Mouse (Mus musculus) limb, embryonic 14.5 days (tissue): ENCODE results near the gene Epn1. TPM values are rescaled to one million over a fixed set of nuclear protein-coding genes. Genes with fewer than 3 reads are reported as not detected.

Experiments
- ATAC-seq: fragments of 200-750 bp; cut with Nextera tagmentation; 2 replicates; pipeline ENCODE4 v1.8.0; 2017; ENCODE audit warnings: low read depth, moderate number of reproducible peaks, moderate TSS enrichment; ENCODE audit not compliant: low FRiP score
- DNase-seq: peaks from one replicate; pipeline ENCODE4 v3.0.0-alpha.2; 2015; ENCODE audit warnings: low spot score
- H3K27ac ChIP-seq: fragments of 300-500 bp; sonication (generic); replicated peaks from 2 replicates; pipeline ENCODE4 v1.5.1; 2014; ENCODE audit warnings: low read depth, mild to moderate bottlenecking, low read length, moderate library complexity, mixed read lengths
- H3K27me3 ChIP-seq: fragments of 300-500 bp; sonication (generic); 2 replicates; pipeline ENCODE4 v1.6.1; 2014; ENCODE audit warnings: low read length, mixed read lengths; ENCODE audit not compliant: control insufficient read depth, insufficient read depth
- H3K36me3 ChIP-seq: fragments of 300-500 bp; sonication (generic); 2 replicates; pipeline ENCODE4 v1.6.1; 2014; ENCODE audit warnings: mild to moderate bottlenecking, low read length, moderate library complexity, mixed read lengths; ENCODE audit not compliant: control insufficient read depth, insufficient read depth
- H3K4me1 ChIP-seq: fragments of 300-500 bp; sonication (generic); 2 replicates; pipeline ENCODE4 v1.6.1; 2014; ENCODE audit warnings: antibody characterized with exemption, low read length, mixed read lengths; ENCODE audit not compliant: control insufficient read depth, insufficient read depth
- H3K4me2 ChIP-seq: fragments of 300-500 bp; sonication (generic); replicated peaks from 2 replicates; pipeline ENCODE4 v1.6.1; 2014; ENCODE audit warnings: low read depth, mild to moderate bottlenecking, low read length, moderate library complexity; ENCODE audit not compliant: severe bottlenecking
- H3K4me3 ChIP-seq: fragments of 300-500 bp; sonication (generic); replicated peaks from 2 replicates; pipeline ENCODE4 v1.5.1; 2014; ENCODE audit warnings: low read length
- H3K9ac ChIP-seq: fragments of 300-500 bp; sonication (generic); 2 replicates; pipeline ENCODE4 v1.6.1; 2014; ENCODE audit warnings: mild to moderate bottlenecking, low read depth, low read length, moderate library complexity; ENCODE audit not compliant: severe bottlenecking
- H3K9me3 ChIP-seq: fragments of 300-500 bp; sonication (generic); 2 replicates; pipeline ENCODE4 v1.6.1; 2016; ENCODE audit warnings: low read length; ENCODE audit not compliant: control insufficient read depth
- POLR2A ChIP-seq: fragments of 200-500 bp; IDR thresholded peaks from 2 replicates; pipeline ENCODE4 v1.8.0; 2012; ENCODE audit warnings: inconsistent platforms, mild to moderate bottlenecking, moderate library complexity, borderline replicate concordance; ENCODE audit not compliant: insufficient read depth, insufficient read length; ENCODE audit errors: extremely low read depth
- whole genome bisulfite sequencing: fragments of 180-500 bp; shearing (Covaris S2); extraction: QIAGEN DNeasy Blood & Tissue Kit; methylation state at CpG from one replicate; pipeline ENCODE4 v1.1.7; 2014; 5-methylcytosine and 5-hydroxymethylcytosine counted together
- polyA plus RNA-seq, 2 experiments: library from polyadenylated mRNA; depleted of rRNA in 1 of 2; stranded (reverse) in 1 of 2; unstranded in 1 of 2; fragments of >200 nt; fragmentation: Nextera tagmentation in 1 of 2; extraction: Ambion mirVana in 1 of 2; gene quantifications; 2 replicates each; pipeline versions ENCODE4 v1.2.1 to v1.2.3; 2012 to 2014

Epn1 gene
- polyA plus RNA-seq, 2 experiments: 69.1 to 119 TPM

GRCm38 (mm10) chr7:5092831-5093510 is 12.9 kb downstream of the Epn1 start:
- Histone ChIP-seq H3K36me3 (peaks cover 88% of the 10 kb centered on the region), H3K9ac (no peak overlapping the region), H3K27ac (no peak overlapping the region), H3K9me3 (no peaks in the 10 kb centered on the region), H3K4me3 (no peak overlapping the region), H3K27me3 (no peaks in the 10 kb centered on the region), H3K4me2 (no peak overlapping the region), H3K4me1 (no peaks in the 10 kb centered on the region)
- 87% methylated on average over 21 of the region's 21 CpGs for WGBS
- no peak for ATAC-seq
- no peak for DNase-seq
- TF ChIP-seq POLR2A: no peak

GRCm38 (mm10) chr7:5098769-5099168 is 18.7 kb downstream of the Epn1 start:
- 99% methylated on average over 5 of the region's 5 CpGs for WGBS
- Histone ChIP-seq H3K4me3 (no peak overlapping the region), H3K4me2 (no peak overlapping the region), H3K27ac (no peak overlapping the region), H3K4me1 (no peaks in the 10 kb centered on the region), H3K9me3 (no peaks in the 10 kb centered on the region), H3K27me3 (no peaks in the 10 kb centered on the region), H3K9ac (no peak overlapping the region), H3K36me3 (peaks cover 54% of the 10 kb centered on the region)
- TF ChIP-seq POLR2A: no peak
- DNase-seq (no peak), ATAC-seq (no peak)

GRCm38 (mm10) chr7:5099796-5100195 is 19.8 kb downstream of the Epn1 start:
- no peak overlapping the region for H3K4me3 ChIP-seq
- H3K27me3 ChIP-seq: no peaks in the 10 kb centered on the region
- no peaks in the 10 kb centered on the region for H3K9me3 ChIP-seq
- no peak overlapping the region for H3K9ac ChIP-seq
- no peaks in the 10 kb centered on the region for H3K4me1 ChIP-seq
- H3K36me3 ChIP-seq: peaks cover 44% of the 10 kb centered on the region
- TF ChIP-seq POLR2A: no peak
- no peak overlapping the region for H3K27ac ChIP-seq
- no peak for DNase-seq
- no peak overlapping the region for H3K4me2 ChIP-seq
- WGBS: 70% methylated on average over 3 of the region's 3 CpGs
- ATAC-seq: no peak

GRCm38 (mm10) chr7:5101066-5101663 is 21.1 kb downstream of the Epn1 start:
- H3K27ac ChIP-seq: no peak overlapping the region
- no peak for TF ChIP-seq POLR2A
- H3K9ac ChIP-seq: no peak overlapping the region

GRCm38 (mm10) chr7:5102564-5102963 is 22.5 kb downstream of the Epn1 start:
- WGBS: 87% methylated on average over 2 of the region's 2 CpGs
- no peak for TF ChIP-seq POLR2A
- Histone ChIP-seq H3K9me3 (no peaks in the 10 kb centered on the region), H3K27ac (no peak overlapping the region), H3K36me3 (peaks cover 16% of the 10 kb centered on the region), H3K4me2 (no peak overlapping the region), H3K4me3 (no peak overlapping the region), H3K9ac (no peak overlapping the region), H3K4me1 (no peaks in the 10 kb centered on the region), H3K27me3 (no peaks in the 10 kb centered on the region)
- ATAC-seq (no peak), DNase-seq (no peak)

More at GRCm38 (mm10) chr7:5101066-5101663, 21.1 kb downstream of the Epn1 start:
- H3K9me3 ChIP-seq: no peaks in the 10 kb centered on the region
- ATAC-seq: no peak; the same call in 1 of the 2 replicates
- peaks cover 30% of the 10 kb centered on the region for H3K36me3 ChIP-seq
- no peaks in the 10 kb centered on the region for H3K4me1 ChIP-seq
- WGBS: 93% methylated on average over 10 of the region's 10 CpGs
- H3K4me3 ChIP-seq: no peak overlapping the region
- no peak overlapping the region for H3K4me2 ChIP-seq
- H3K27me3 ChIP-seq: no peaks in the 10 kb centered on the region
- DNase-seq: no peak

- Histone ChIP-seq H3K4me2 (no peak overlapping the region), H3K36me3 (no peaks in the 10 kb centered on the region), H3K9me3 (0 out of 2 replicates have a peak, but pooled peaks cover 4% of the 10 kb centered on the region), H3K27me3 (no peaks in the 10 kb centered on the region), H3K4me1 (no peaks in the 10 kb centered on the region), H3K27ac (no peak overlapping the region), H3K4me3 (no peak overlapping the region), H3K9ac (no peak overlapping the region)
- TF ChIP-seq POLR2A: no peak
- DNase-seq: no peak
- 86% methylated on average over 4 of the region's 4 CpGs for WGBS
- ATAC-seq: no peak
Observed at GRCm38 (mm10) chr7:5108272-5108671, 28.2 kb downstream of the Epn1 start.
